Mouse (Mus musculus): ENCODE data around the gene 5330417C22Rik.

- TF ChIP-seq CTCF (IDR thresholded peaks at IDR 0.05; ENCODE audit: low read depth, low read length), result no peak
- no peak for TF ChIP-seq POLR2A (IDR thresholded peaks at IDR 0.05; ENCODE audit: extremely low read depth, insufficient read depth, low read length)
Observed at GRCm38 (mm10) chr3:108494861-108495474, 41.4 kb downstream of the 5330417C22Rik start.
